Mouse (Mus musculus): ENCODE measurements at regions not wholly inside any gene's neighbourhood (a gene's known extent, or its start where the extent isn't known, plus 50 kb on each side); places are given as distances from the start of the nearest gene placed in this dataset.

GRCm38 (mm10) chr11:111748496-111748895, 682.5 kb downstream of the Kcnj2 start:
- H3K27me3 ChIP-seq = no peaks in the 10 kb centered on the region
- no peak for ATAC-seq (ENCODE audit: low FRiP score)
- 94% methylated on average over 1 of the region's 1 CpGs for WGBS
- H3K4me1 ChIP-seq = no peaks in the 10 kb centered on the region
- H3K4me2 ChIP-seq = no peak overlapping the region
- H3K9me3 ChIP-seq = no peaks in the 10 kb centered on the region
- no peak overlapping the region for H3K27ac ChIP-seq
- H3K4me3 ChIP-seq (replicated peaks) = no peak overlapping the region
- no peak overlapping the region for H3K9ac ChIP-seq
- no peaks in the 10 kb centered on the region for H3K36me3 ChIP-seq (replicated peaks)

- H3K27me3 ChIP-seq = no peaks in the 10 kb centered on the region
- no peak overlapping the region for H3K4me3 ChIP-seq (replicated peaks)
- WGBS = 84% methylated on average over 2 of the region's 2 CpGs
- H3K9me3 ChIP-seq = no peaks in the 10 kb centered on the region
- no peak overlapping the region for H3K4me2 ChIP-seq
- no peak overlapping the region for H3K27ac ChIP-seq
- H3K36me3 ChIP-seq (replicated peaks) = no peaks in the 10 kb centered on the region
- no peak for ATAC-seq (ENCODE audit: low FRiP score)
- no peak overlapping the region for H3K9ac ChIP-seq
- H3K4me1 ChIP-seq = no peaks in the 10 kb centered on the region
Measured at GRCm38 (mm10) chr11:111754735-111755134, 688.8 kb downstream of the Kcnj2 start.

GRCm38 (mm10) chr11:111763081-111763480, 697.1 kb downstream of the Kcnj2 start:
- no peaks in the 10 kb centered on the region for H3K9me3 ChIP-seq
- no peaks in the 10 kb centered on the region for H3K27me3 ChIP-seq
- peaks cover 10% of the 10 kb centered on the region for H3K4me1 ChIP-seq
- ATAC-seq (ENCODE audit: low FRiP score) = no peak
- no peaks in the 10 kb centered on the region for H3K36me3 ChIP-seq (replicated peaks)
- H3K4me3 ChIP-seq (replicated peaks) = no peak overlapping the region
- 90% methylated on average over 3 of the region's 3 CpGs for WGBS
- H3K27ac ChIP-seq = no peak overlapping the region
- no peak overlapping the region for H3K9ac ChIP-seq
- no peak overlapping the region for H3K4me2 ChIP-seq

GRCm38 (mm10) chr11:111766371-111767011, 700.5 kb downstream of the Kcnj2 start:
- H3K27me3 ChIP-seq = no peaks in the 10 kb centered on the region
- H3K27ac ChIP-seq = peak overlapping the region; percentile 33
- 9% methylated on average over 6 of the region's 6 CpGs for WGBS
- ATAC-seq (ENCODE audit: low FRiP score) = peak; percentile 72; the same call in 1 of the 2 replicates
- H3K9me3 ChIP-seq = no peaks in the 10 kb centered on the region
- no peak overlapping the region for H3K9ac ChIP-seq
- H3K4me1 ChIP-seq = peaks cover 10% of the 10 kb centered on the region
- no peaks in the 10 kb centered on the region for H3K36me3 ChIP-seq (replicated peaks)
- no peak overlapping the region for H3K4me2 ChIP-seq
- H3K4me3 ChIP-seq (replicated peaks) = no peak overlapping the region

GRCm38 (mm10) chr11:111767012-111767392, 701.0 kb downstream of the Kcnj2 start:
- Histone ChIP-seq H3K27me3 (no peaks in the 10 kb centered on the region), H3K9ac (no peak overlapping the region), H3K4me2 (no peak overlapping the region), H3K4me3 (replicated peaks) (no peak overlapping the region), H3K9me3 (no peaks in the 10 kb centered on the region), H3K36me3 (replicated peaks) (no peaks in the 10 kb centered on the region), H3K27ac (peak overlapping the region; percentile 33), H3K4me1 (peaks cover 10% of the 10 kb centered on the region)
- ATAC-seq (ENCODE audit: low FRiP score) = no peak
- WGBS = 54% methylated on average over 1 of the region's 1 CpGs

- Histone ChIP-seq H3K4me3 (replicated peaks) (no peak overlapping the region), H3K4me1 (no peaks in the 10 kb centered on the region), H3K27me3 (no peaks in the 10 kb centered on the region), H3K36me3 (replicated peaks) (no peaks in the 10 kb centered on the region), H3K9me3 (no peaks in the 10 kb centered on the region), H3K9ac (no peak overlapping the region), H3K4me2 (no peak overlapping the region), H3K27ac (no peak overlapping the region)
- no peak for ATAC-seq (ENCODE audit: low FRiP score)
- 89% methylated on average over 2 of the region's 2 CpGs for WGBS
Measured at GRCm38 (mm10) chr11:111774108-111774679, 708.2 kb downstream of the Kcnj2 start.

- ATAC-seq (ENCODE audit: low FRiP score) = no peak
- H3K27ac ChIP-seq = no peak overlapping the region
- 74% methylated on average over 7 of the region's 7 CpGs for WGBS
- H3K4me2 ChIP-seq = no peak overlapping the region
- H3K9me3 ChIP-seq = no peaks in the 10 kb centered on the region
- no peaks in the 10 kb centered on the region for H3K27me3 ChIP-seq
- H3K36me3 ChIP-seq (replicated peaks) = no peaks in the 10 kb centered on the region
- no peak overlapping the region for H3K9ac ChIP-seq
- no peak overlapping the region for H3K4me3 ChIP-seq (replicated peaks)
- no peaks in the 10 kb centered on the region for H3K4me1 ChIP-seq
Measured at GRCm38 (mm10) chr11:111781321-111781720, 715.4 kb downstream of the Kcnj2 start.

GRCm38 (mm10) chr11:111791267-111791926, 725.4 kb downstream of the Kcnj2 start:
- Histone ChIP-seq H3K9ac (no peak overlapping the region), H3K36me3 (replicated peaks) (no peaks in the 10 kb centered on the region), H3K4me2 (no peak overlapping the region), H3K9me3 (no peaks in the 10 kb centered on the region), H3K27ac (no peak overlapping the region), H3K4me3 (replicated peaks) (no peak overlapping the region), H3K4me1 (no peaks in the 10 kb centered on the region), H3K27me3 (no peaks in the 10 kb centered on the region)
- no peak for ATAC-seq (ENCODE audit: low FRiP score)
- 85% methylated on average over 6 of the region's 6 CpGs for WGBS

GRCm38 (mm10) chr11:111801033-111801432, 735.1 kb downstream of the Kcnj2 start:
- WGBS = 89% methylated on average over 3 of the region's 3 CpGs

GRCm38 (mm10) chr11:111816176-111816775, 750.3 kb downstream of the Kcnj2 start:
- Histone ChIP-seq H3K4me2 (no peak overlapping the region), H3K27ac (no peak overlapping the region), H3K27me3 (no peaks in the 10 kb centered on the region), H3K4me3 (replicated peaks) (no peak overlapping the region), H3K4me1 (peaks cover 34% of the 10 kb centered on the region), H3K9me3 (no peaks in the 10 kb centered on the region), H3K9ac (no peak overlapping the region), H3K36me3 (replicated peaks) (no peaks in the 10 kb centered on the region)
- 90% methylated on average over 18 of the region's 18 CpGs for WGBS
- no peak for ATAC-seq (ENCODE audit: low FRiP score)

More at GRCm38 (mm10) chr11:111801033-111801432, 735.1 kb downstream of the Kcnj2 start:
- Histone ChIP-seq H3K27ac (no peak overlapping the region), H3K9ac (no peak overlapping the region), H3K4me1 (no peaks in the 10 kb centered on the region), H3K9me3 (no peaks in the 10 kb centered on the region), H3K4me3 (replicated peaks) (no peak overlapping the region), H3K4me2 (no peak overlapping the region), H3K36me3 (replicated peaks) (no peaks in the 10 kb centered on the region), H3K27me3 (no peaks in the 10 kb centered on the region)
- ATAC-seq (ENCODE audit: low FRiP score) = no peak

GRCm38 (mm10) chr11:111818124-111818523, 752.2 kb downstream of the Kcnj2 start:
- H3K4me3 ChIP-seq (replicated peaks) = no peak overlapping the region
- under 1% methylated on average over 10 of the region's 10 CpGs for WGBS
- H3K36me3 ChIP-seq (replicated peaks) = no peaks in the 10 kb centered on the region
- ATAC-seq (ENCODE audit: low FRiP score) = peak; percentile 72; the same call in 1 of the 2 replicates
- no peaks in the 10 kb centered on the region for H3K27me3 ChIP-seq
- no peak overlapping the region for H3K9ac ChIP-seq
- H3K9me3 ChIP-seq = no peaks in the 10 kb centered on the region
- peak overlapping the region; percentile 42 for H3K4me2 ChIP-seq
- peaks cover 34% of the 10 kb centered on the region for H3K4me1 ChIP-seq
- H3K27ac ChIP-seq = peak overlapping the region; percentile 51; the same call in 1 of the 2 replicates

- Histone ChIP-seq H3K9me3 (no peaks in the 10 kb centered on the region), H3K4me2 (no peak overlapping the region), H3K4me3 (replicated peaks) (no peak overlapping the region), H3K27ac (no peak overlapping the region), H3K27me3 (no peaks in the 10 kb centered on the region), H3K9ac (no peak overlapping the region), H3K36me3 (replicated peaks) (no peaks in the 10 kb centered on the region), H3K4me1 (peaks cover 34% of the 10 kb centered on the region)
- WGBS = 10% methylated on average over 7 of the region's 7 CpGs
- ATAC-seq (ENCODE audit: low FRiP score) = no peak
Measured at GRCm38 (mm10) chr11:111820356-111820755, 754.4 kb downstream of the Kcnj2 start.

Data from forebrain, embryonic 12.5 days (tissue).